Mouse (Mus musculus) MEL (cell line): ENCODE results near the gene Cog3.

Experiments used
- CHD2 ChIP-seq: IDR thresholded peaks from 2 replicates; pipeline ENCODE4 v1.6.1; 2011; ENCODE audit warnings: low read length, improper control_type of control experiment
- CTCF ChIP-seq, 3 experiments: IDR thresholded peaks in 2 of 3; conservative IDR thresholded peaks in 1 of 3; 2 replicates each; pipeline ENCODE4 v1.5.1; 2011 to 2012; ENCODE audit warnings: low read length in 3 of 3, low read depth in 2 of 3, mild to moderate bottlenecking in 2 of 3, improper control_type of control experiment in 1 of 3, inconsistent platforms in 1 of 3, mixed read lengths in 1 of 3, moderate library complexity in 1 of 3; ENCODE audit not compliant: control insufficient read depth in 1 of 3, insufficient read depth in 1 of 3, poor library complexity in 1 of 3, severe bottlenecking in 1 of 3
- EP300 ChIP-seq, 2 experiments: IDR thresholded peaks; 2 replicates each; pipeline ENCODE4 v1.6.1; 2011; ENCODE audit warnings: improper control_type of control experiment in 2 of 2, low read length in 2 of 2, low read depth in 1 of 2, mild to moderate bottlenecking in 1 of 2
- ETS1 ChIP-seq: IDR thresholded peaks from 2 replicates; pipeline ENCODE4 v1.6.1; 2012; ENCODE audit warnings: low read depth, mild to moderate bottlenecking, inconsistent platforms, low read length, improper control_type of control experiment, moderate library complexity
- GABPA ChIP-seq: IDR thresholded peaks from 2 replicates; pipeline ENCODE4 v1.6.1; 2012; ENCODE audit warnings: low read depth, mild to moderate bottlenecking, inconsistent platforms, low read length, improper control_type of control experiment, moderate library complexity
- GATA1 ChIP-seq: IDR thresholded peaks from 2 replicates; pipeline ENCODE4 v1.6.1; 2011; ENCODE audit warnings: low read depth, low read length, improper control_type of control experiment
- HCFC1 ChIP-seq: IDR thresholded peaks from 2 replicates; pipeline ENCODE4 v1.6.1; 2012; ENCODE audit warnings: low read depth, mild to moderate bottlenecking, inconsistent platforms, low read length, improper control_type of control experiment, moderate library complexity
- MEF2A ChIP-seq: IDR thresholded peaks from 2 replicates; pipeline ENCODE4 v1.6.1; 2014; ENCODE audit warnings: low read depth, mild to moderate bottlenecking, inconsistent platforms, low read length, improper control_type of control experiment; ENCODE audit not compliant: poor library complexity, insufficient replicate concordance, severe bottlenecking; ENCODE audit errors: extremely low read depth
- MYC ChIP-seq: IDR thresholded peaks from 2 replicates; pipeline ENCODE4 v1.6.1; 2011; ENCODE audit warnings: low read depth, mild to moderate bottlenecking, low read length, improper control_type of control experiment, moderate library complexity
- NRF1 ChIP-seq: IDR thresholded peaks from 2 replicates; pipeline ENCODE4 v1.6.1; 2014; ENCODE audit warnings: low read depth, mild to moderate bottlenecking, inconsistent platforms, low read length, improper control_type of control experiment, moderate library complexity; ENCODE audit not compliant: poor library complexity, insufficient read depth, severe bottlenecking
- POLR2A ChIP-seq, 2 experiments: IDR thresholded peaks; 2 replicates each; pipeline ENCODE4 v1.6.1; 2011 to 2012; ENCODE audit warnings: low read length in 2 of 2, mild to moderate bottlenecking in 2 of 2, control low read depth in 1 of 2, improper control_type of control experiment in 1 of 2, low read depth in 1 of 2, moderate library complexity in 1 of 2; ENCODE audit not compliant: control insufficient read depth in 1 of 2, insufficient read depth in 1 of 2, poor library complexity in 1 of 2
- TAL1 ChIP-seq: IDR thresholded peaks from 2 replicates; pipeline ENCODE4 v1.6.1; 2012; ENCODE audit warnings: mild to moderate bottlenecking, inconsistent platforms, low read length, moderate library complexity, mixed read lengths
- USF1 ChIP-seq: IDR thresholded peaks from 2 replicates; pipeline ENCODE4 v1.6.1; 2014; ENCODE audit warnings: low read depth, mild to moderate bottlenecking, inconsistent platforms, low read length, improper control_type of control experiment, moderate library complexity

- TF ChIP-seq EP300 (IDR thresholded peaks at IDR 0.05; ENCODE audit: low read depth in 1 of 2, low read length in 2 of 2): no peak
- TF ChIP-seq MEF2A: no peak
- TF ChIP-seq CTCF (IDR thresholded peaks at IDR 0.05 in 2 of 3, conservative IDR thresholded peaks at IDR 0.05 in 1 of 3; ENCODE audit: control insufficient read depth in 1 of 3, insufficient read depth in 1 of 3, low read depth in 2 of 3, low read length in 3 of 3, poor library complexity in 1 of 3, severe bottlenecking in 1 of 3): no peak
- no peak for TF ChIP-seq HCFC1
- TF ChIP-seq NRF1: no peak
- TF ChIP-seq TAL1: no peak
- TF ChIP-seq USF1: no peak
- no peak for TF ChIP-seq ETS1
- TF ChIP-seq POLR2A (IDR thresholded peaks at IDR 0.05; ENCODE audit: control insufficient read depth in 1 of 2, insufficient read depth in 1 of 2, low read depth in 1 of 2, low read length in 2 of 2, poor library complexity in 1 of 2): no peak
- TF ChIP-seq GATA1: no peak
- TF ChIP-seq GABPA: no peak
- TF ChIP-seq CHD2: no peak
- TF ChIP-seq MYC: no peak
Observed at GRCm38 (mm10) chr14:75706647-75707046, 47.7 kb downstream of the Cog3 start.
